Mouse (Mus musculus) kidney, postnatal 25 days (tissue): ENCODE measurements around the gene Adamtsl2.

ENCODE experiments used
- DNase-seq, 2 experiments: peaks; one replicate each; pipeline ENCODE4 v3.0.0; 2021; ENCODE audit warnings: mixed read lengths in 2 of 2

The Adamtsl2 gene

GRCm38 (mm10) chr2:27120241-27120641, 41.1 kb downstream of the Adamtsl2 start:
- peak in 1 of 2 experiments; percentile 56 for DNase-seq

- DNase-seq = peak; percentile 20 to 62
Measured at GRCm38 (mm10) chr2:27121626-27122355, 42.6 kb downstream of the Adamtsl2 start.

- DNase-seq = no peak
Measured at GRCm38 (mm10) chr2:27122578-27122977, 43.4 kb downstream of the Adamtsl2 start.

GRCm38 (mm10) chr2:27123121-27123520, 43.9 kb downstream of the Adamtsl2 start:
- no peak for DNase-seq

GRCm38 (mm10) chr2:27125979-27126378, 46.8 kb downstream of the Adamtsl2 start:
- peak; percentile 56 to 72 for DNase-seq

- DNase-seq = no peak
Measured at GRCm38 (mm10) chr2:27126496-27126895, 47.3 kb downstream of the Adamtsl2 start.

- DNase-seq = no peak
Measured at GRCm38 (mm10) chr2:27128990-27129389, 49.8 kb downstream of the Adamtsl2 start.

GRCm38 (mm10) chr2:27135935-27136334, 56.8 kb downstream of the Adamtsl2 start:
- peak in 1 of 2 experiments; percentile 29 for DNase-seq

GRCm38 (mm10) chr2:27136336-27136735, 57.2 kb downstream of the Adamtsl2 start:
- peak in 1 of 2 experiments; percentile 7 for DNase-seq

- peak in 1 of 2 experiments; percentile 20 for DNase-seq
Measured at GRCm38 (mm10) chr2:27136789-27137188, 57.6 kb downstream of the Adamtsl2 start.

GRCm38 (mm10) chr2:27138356-27138755, 59.2 kb downstream of the Adamtsl2 start:
- DNase-seq = no peak

- DNase-seq = peak; percentile 28 to 77
Measured at GRCm38 (mm10) chr2:27141950-27142693, 62.9 kb downstream of the Adamtsl2 start, which contains the start of gene Fam163b. TSS of gene Fam163b (minus strand) at chr2:27142491.

GRCm38 (mm10) chr2:27144957-27145356, 65.8 kb downstream of the Adamtsl2 start:
- DNase-seq = no peak

GRCm38 (mm10) chr2:27146840-27147239, 67.7 kb downstream of the Adamtsl2 start:
- no peak for DNase-seq

GRCm38 (mm10) chr2:27149457-27149856, 70.3 kb downstream of the Adamtsl2 start:
- no peak for DNase-seq

- peak; percentile 73 to 85 for DNase-seq
Measured at GRCm38 (mm10) chr2:27154466-27155185, 75.4 kb downstream of the Adamtsl2 start.

GRCm38 (mm10) chr2:27156596-27156995, 77.4 kb downstream of the Adamtsl2 start:
- DNase-seq = no peak
